Mouse (Mus musculus) CH12.LX (cell line): ENCODE measurements around the gene Mrpl39. TPM values are rescaled to one million over a fixed set of nuclear protein-coding genes. Genes with fewer than 3 reads are reported as not detected.
A peak's percentile ranks its signal among the peaks of the same experiment; 100 is the strongest.

ENCODE experiments used
- DNase-seq: peaks from one replicate; pipeline ENCODE4 v3.0.0-alpha.2; 2013; ENCODE audit errors: extremely low read depth
- H3K27ac ChIP-seq: 2 replicates; pipeline ENCODE4 v1.5.1; 2012; ENCODE audit warnings: low read depth, mild to moderate bottlenecking, control low read depth, moderate library complexity; ENCODE audit not compliant: insufficient read depth
- H3K27me3 ChIP-seq: replicated peaks from 2 replicates; pipeline ENCODE3; 2012; ENCODE audit warnings: inconsistent platforms
- H3K36me3 ChIP-seq, 2 experiments: replicated peaks in 1 of 2; 2 replicates each; pipeline versions ENCODE3 to v1.6.1; 2012; ENCODE audit warnings: inconsistent platforms in 1 of 2, low read length in 1 of 2, mild to moderate bottlenecking in 1 of 2, mixed read lengths in 1 of 2, moderate library complexity in 1 of 2; ENCODE audit not compliant: control insufficient read depth in 1 of 2, insufficient read depth in 1 of 2
- H3K4me1 ChIP-seq, 2 experiments: 2 replicates each; pipeline ENCODE4 v1.6.1; 2012; ENCODE audit warnings: inconsistent platforms in 1 of 2, moderate library complexity in 1 of 2; ENCODE audit not compliant: insufficient read depth in 2 of 2, control insufficient read depth in 1 of 2
- H3K4me2 ChIP-seq: 2 replicates; pipeline ENCODE4 v1.6.1; 2012; ENCODE audit warnings: low read depth, mild to moderate bottlenecking, control low read depth; ENCODE audit not compliant: poor library complexity, insufficient read depth, severe bottlenecking
- H3K4me3 ChIP-seq, 3 experiments: fragments of 150-350 bp in 1 of 3; sonication (generic) in 1 of 3; replicated peaks in 1 of 3; 2 replicates each; pipeline versions ENCODE3 to v1.5.1; 2011 to 2012; ENCODE audit warnings: low read depth in 2 of 3, low read length in 2 of 3, mild to moderate bottlenecking in 2 of 3, moderate library complexity in 2 of 3, control low read depth in 1 of 3, improper control_type of control experiment in 1 of 3, inconsistent platforms in 1 of 3, mixed read lengths in 1 of 3; ENCODE audit not compliant: poor library complexity in 1 of 3
- H3K79me2 ChIP-seq: replicated peaks from 2 replicates; pipeline ENCODE4 v1.6.1; 2012; ENCODE audit warnings: mild to moderate bottlenecking, moderate library complexity; ENCODE audit not compliant: control insufficient read depth, poor library complexity, insufficient read depth, severe bottlenecking; ENCODE audit errors: extremely low read depth
- H3K9ac ChIP-seq: 2 replicates; pipeline ENCODE4 v1.6.1; 2012; ENCODE audit warnings: low read depth, mild to moderate bottlenecking, control low read depth, moderate library complexity; ENCODE audit not compliant: insufficient read depth
- H3K9me3 ChIP-seq: replicated peaks from 2 replicates; pipeline ENCODE3; 2012; ENCODE audit warnings: low read length, inconsistent platforms, mixed read lengths
- BHLHE40 ChIP-seq: IDR thresholded peaks from 2 replicates; pipeline ENCODE4 v1.6.1; 2011; ENCODE audit warnings: mild to moderate bottlenecking, low read depth, low read length, improper control_type of control experiment
- CTCF ChIP-seq, 2 experiments: IDR thresholded peaks in 1 of 2; conservative IDR thresholded peaks in 1 of 2; 2 replicates each; pipeline ENCODE4 v1.5.1; 2011 to 2012; ENCODE audit warnings: low read depth in 2 of 2, low read length in 2 of 2, improper control_type of control experiment in 1 of 2, inconsistent platforms in 1 of 2, mild to moderate bottlenecking in 1 of 2, moderate library complexity in 1 of 2
- E2F4 ChIP-seq: IDR thresholded peaks from 2 replicates; pipeline ENCODE4 v1.6.1; 2011; ENCODE audit warnings: low read depth, low read length, improper control_type of control experiment; ENCODE audit not compliant: insufficient replicate concordance
- ELF1 ChIP-seq: IDR thresholded peaks from 2 replicates; pipeline ENCODE4 v1.6.1; 2014; ENCODE audit warnings: low read depth, mild to moderate bottlenecking, inconsistent platforms, low read length, improper control_type of control experiment
- EP300 ChIP-seq: IDR thresholded peaks from 2 replicates; pipeline ENCODE4 v1.6.1; 2011; ENCODE audit warnings: low read length, improper control_type of control experiment
- GABPA ChIP-seq: IDR thresholded peaks from 2 replicates; pipeline ENCODE4 v1.6.1; 2012; ENCODE audit warnings: low read depth, low read length, improper control_type of control experiment, inconsistent platforms; ENCODE audit not compliant: insufficient replicate concordance
- HCFC1 ChIP-seq: IDR thresholded peaks from 2 replicates; pipeline ENCODE4 v1.6.1; 2012; ENCODE audit warnings: low read depth, mild to moderate bottlenecking, inconsistent platforms, low read length, improper control_type of control experiment
- JUND ChIP-seq: conservative IDR thresholded peaks from 2 replicates; pipeline ENCODE4 v1.6.1; 2011; ENCODE audit warnings: low read depth, low read length, improper control_type of control experiment
- MAX ChIP-seq: IDR thresholded peaks from 2 replicates; pipeline ENCODE4 v1.6.1; 2011; ENCODE audit warnings: low read length, improper control_type of control experiment
- MAZ ChIP-seq: IDR thresholded peaks from 2 replicates; pipeline ENCODE4 v1.6.1; 2012; ENCODE audit warnings: low read depth, mild to moderate bottlenecking, inconsistent platforms, low read length, improper control_type of control experiment, moderate library complexity
- MEF2A ChIP-seq: IDR thresholded peaks from 2 replicates; pipeline ENCODE4 v1.6.1; 2014; ENCODE audit warnings: low read depth, mild to moderate bottlenecking, inconsistent platforms, low read length, improper control_type of control experiment, borderline replicate concordance
- MXI1 ChIP-seq: IDR thresholded peaks from 2 replicates; pipeline ENCODE4 v1.6.1; 2011; ENCODE audit warnings: mild to moderate bottlenecking, low read depth, low read length, improper control_type of control experiment
- MYC ChIP-seq: IDR thresholded peaks from 2 replicates; pipeline ENCODE4 v1.6.1; 2011; ENCODE audit warnings: low read depth, mild to moderate bottlenecking, improper control_type of control experiment, low read length
- NELFE ChIP-seq: IDR thresholded peaks from 2 replicates; pipeline ENCODE4 v1.6.1; 2011; ENCODE audit warnings: low read depth, low read length, improper control_type of control experiment
- NRF1 ChIP-seq: IDR thresholded peaks from 2 replicates; pipeline ENCODE4 v1.6.1; 2014; ENCODE audit warnings: low read depth, mild to moderate bottlenecking, inconsistent platforms, low read length, improper control_type of control experiment, moderate library complexity
- PAX5 ChIP-seq: IDR thresholded peaks from 2 replicates; pipeline ENCODE4 v1.6.1; 2012; ENCODE audit warnings: low read length, inconsistent platforms, mixed read lengths
- POLR2A ChIP-seq: IDR thresholded peaks from 2 replicates; pipeline ENCODE4 v1.6.1; 2011; ENCODE audit warnings: low read depth, mild to moderate bottlenecking, improper control_type of control experiment, low read length
- POLR2AphosphoS2 ChIP-seq: IDR thresholded peaks from 2 replicates; pipeline ENCODE4 v1.6.1; 2011; ENCODE audit warnings: low read depth, low read length, improper control_type of control experiment
- RCOR1 ChIP-seq: conservative IDR thresholded peaks from 2 replicates; pipeline ENCODE4 v1.6.1; 2012; ENCODE audit warnings: low read depth, mild to moderate bottlenecking, inconsistent platforms, low read length, improper control_type of control experiment
- SIN3A ChIP-seq: IDR thresholded peaks from 2 replicates; pipeline ENCODE4 v1.6.1; 2012; ENCODE audit warnings: low read length, improper control_type of control experiment, inconsistent platforms
- TBP ChIP-seq: conservative IDR thresholded peaks from 2 replicates; pipeline ENCODE4 v1.6.1; 2011; ENCODE audit warnings: low read depth, low read length, improper control_type of control experiment
- TCF12 ChIP-seq: IDR thresholded peaks from 2 replicates; pipeline ENCODE4 v1.6.1; 2014; ENCODE audit warnings: low read depth, mild to moderate bottlenecking, inconsistent platforms, low read length, improper control_type of control experiment
- UBTF ChIP-seq: IDR thresholded peaks from 2 replicates; pipeline ENCODE4 v1.6.1; 2012; ENCODE audit warnings: low read depth, mild to moderate bottlenecking, inconsistent platforms, low read length, improper control_type of control experiment, moderate library complexity
- USF1 ChIP-seq: IDR thresholded peaks from 2 replicates; pipeline ENCODE4 v1.6.1; 2014; ENCODE audit warnings: low read depth, mild to moderate bottlenecking, inconsistent platforms, low read length, improper control_type of control experiment
- ZC3H11A ChIP-seq: IDR thresholded peaks from 2 replicates; pipeline ENCODE4 v1.6.1; 2012; ENCODE audit warnings: low read depth, mild to moderate bottlenecking, inconsistent platforms, low read length, improper control_type of control experiment
- ZNF384 ChIP-seq: IDR thresholded peaks from 2 replicates; pipeline ENCODE4 v1.6.1; 2012; ENCODE audit warnings: low read depth, low read length, improper control_type of control experiment, inconsistent platforms
- dilution Hi-C: fragments of 300-500 bp; cut with MboI; formaldehyde crosslinking; loops from 2 replicates; pipeline ENCODE4 v1.14.3; 2020; ENCODE audit warnings: low sequenced_read_pairs; ENCODE audit not compliant: extremely low pct_unique_long_range_greater_than_20kb, extremely low pct_ligation_motif_present
- in situ Hi-C: fragments of 300-500 bp; cut with MboI; formaldehyde crosslinking; loops from 3 replicates; pipeline ENCODE4 v1.14.3; 2019; ENCODE audit warnings: low sequenced_read_pairs, low pct_ligation_motif_present, low pct_unique_long_range_greater_than_20kb, mixed read lengths
- polyA plus RNA-seq: library from polyadenylated mRNA; unstranded; fragments of >175 nt; gene quantifications from 2 replicates; pipeline ENCODE4 v1.2.1, GENCODE M21; 2012; ENCODE audit warnings: low read depth; ENCODE audit not compliant: insufficient read length
- total RNA-seq, 2 experiments: library from RNA; depleted of rRNA; stranded (reverse); fragments of 300-350 nt in 1 of 2; fragments of >200 nt in 1 of 2; gene quantifications; 2 replicates each; pipeline ENCODE4 v1.2.3; 2012 to 2014

Gene Mrpl39
- total and polyA plus RNA-seq, 3 experiments: 102 to 123 (median 110) TPM

- H3K9me3 ChIP-seq: no peaks in the 10 kb centered on the region
- peak overlapping the region; percentile 64; the same call in 1 of the 2 replicates for H3K4me2 ChIP-seq
- no peaks in the 10 kb centered on the region for H3K27me3 ChIP-seq
- peak overlapping the region; percentile 21; the same call in 1 of the 2 replicates for H3K9ac ChIP-seq
- H3K4me1 ChIP-seq: peaks cover 17 to 65% of the 10 kb centered on the region in 2 experiments
- H3K4me3 ChIP-seq: no peak overlapping the region
- H3K36me3 ChIP-seq: peaks cover 26 to 49% of the 10 kb centered on the region in 2 experiments
- peak overlapping the region; percentile 91; the same call in 1 of the 2 replicates for H3K27ac ChIP-seq
- in situ Hi-C loops: no loop called here
- peaks cover 43% of the 10 kb centered on the region for H3K79me2 ChIP-seq
- DNase-seq: no peak
- TF ChIP-seq POLR2A (peak; percentile 57; the same call in 1 of the 2 replicates), E2F4 (0 out of 2 replicates have a peak, but pooled peaks have one; percentile 31), MYC (peak; percentile 20; the same call in 1 of the 2 replicates), NELFE (no peak), POLR2AphosphoS2 (peak; percentile 89), RCOR1 (no peak), EP300 (no peak)
- dilution Hi-C loops: no loop called here
These were observed 20.6 kb downstream of the Mrpl39 start for GRCm38 (mm10) chr16:84714978-84715377.

GRCm38 (mm10) chr16:84713926-84714325 is 21.6 kb downstream of the Mrpl39 start:
- peak; percentile 81 for DNase-seq

GRCm38 (mm10) chr16:84713156-84713555 is 22.4 kb downstream of the Mrpl39 start:
- dilution Hi-C loops: no loop called here
- peak overlapping the region; percentile 88 for H3K4me2 ChIP-seq
- H3K36me3 ChIP-seq: peaks cover 35 to 54% of the 10 kb centered on the region in 2 experiments
- no peak overlapping the region for H3K4me3 ChIP-seq
- no peaks in the 10 kb centered on the region for H3K9me3 ChIP-seq
- H3K27ac ChIP-seq: peak overlapping the region; percentile 81
- peaks cover 17 to 75% of the 10 kb centered on the region in 2 experiments for H3K4me1 ChIP-seq
- in situ Hi-C loops: no loop called here
- H3K27me3 ChIP-seq: no peaks in the 10 kb centered on the region
- peak; percentile 92 for DNase-seq
- peaks cover 55% of the 10 kb centered on the region for H3K79me2 ChIP-seq
- peak overlapping the region; percentile 61 for H3K9ac ChIP-seq
- TF ChIP-seq MAX: no peak
- no peak for TF ChIP-seq MXI1
- no peak for TF ChIP-seq JUND
- no peak for TF ChIP-seq RCOR1
- no peak for TF ChIP-seq ZNF384
- TF ChIP-seq MAZ: no peak
- no peak for TF ChIP-seq HCFC1
- TF ChIP-seq EP300: no peak
- TF ChIP-seq UBTF: peak; percentile 53; the same call in 1 of the 2 replicates
- no peak for TF ChIP-seq CTCF (conservative IDR thresholded peaks at IDR 0.05 in 1 of 2, IDR thresholded peaks at IDR 0.05 in 1 of 2; ENCODE audit: low read depth in 2 of 2, low read length in 2 of 2)
- no peak for TF ChIP-seq PAX5
- no peak for TF ChIP-seq USF1
- no peak for TF ChIP-seq NRF1
- no peak for TF ChIP-seq SIN3A
- no peak for TF ChIP-seq ZC3H11A
- TF ChIP-seq TBP: peak; percentile 57; the same call in 1 of the 2 replicates
- no peak for TF ChIP-seq BHLHE40
- no peak for TF ChIP-seq ELF1
- no peak for TF ChIP-seq MEF2A
- no peak for TF ChIP-seq GABPA

More at GRCm38 (mm10) chr16:84713926-84714325, 21.6 kb downstream of the Mrpl39 start:
- TF ChIP-seq MEF2A (no peak), HCFC1 (no peak), TCF12 (no peak), POLR2A (peak; percentile 52; the same call in 1 of the 2 replicates)
- in situ Hi-C loops: no loop called here
- H3K4me3 ChIP-seq: peak overlapping the region in 2 of 3 experiments; percentile 4 to 7
- peak overlapping the region; percentile 93 for H3K27ac ChIP-seq
- dilution Hi-C loops: no loop called here
- no peaks in the 10 kb centered on the region for H3K27me3 ChIP-seq
- H3K9me3 ChIP-seq: no peaks in the 10 kb centered on the region
- peaks cover 50% of the 10 kb centered on the region for H3K79me2 ChIP-seq
- H3K36me3 ChIP-seq: peaks cover 32 to 54% of the 10 kb centered on the region in 2 experiments
- peak overlapping the region; percentile 21; the same call in 1 of the 2 replicates for H3K9ac ChIP-seq
- H3K4me1 ChIP-seq: peaks cover 17 to 72% of the 10 kb centered on the region in 2 experiments
- H3K4me2 ChIP-seq: peak overlapping the region; percentile 88
